Mouse (Mus musculus): ENCODE results near the gene Iqgap2. TPM values are rescaled to one million over a fixed set of nuclear protein-coding genes. Genes with fewer than 3 reads are reported as not detected.

Iqgap2 gene
- polyA plus RNA-seq, 1 experiment from 2014 or later, result 16.6 TPM

GRCm38 (mm10) chr13:95667260-95667659 is 224.5 kb downstream of the Iqgap2 start:
- Histone ChIP-seq H3K4me1 (no peaks in the 10 kb centered on the region), H3K9ac (no peak overlapping the region), H3K27ac (no peak overlapping the region), H3K36me3 (peaks cover 38% of the 10 kb centered on the region), H3K9me3 (no peaks in the 10 kb centered on the region; the same call in 1 of the 2 replicates), H3K4me2 (replicated peaks) (no peak overlapping the region), H3K27me3 (no peaks in the 10 kb centered on the region), H3K4me3 (no peak overlapping the region)
- WGBS, result 21% methylated on average over 7 of the region's 7 CpGs
- no peak for ATAC-seq (ENCODE audit: insufficient number of reproducible peaks, insufficient read depth, low FRiP score, low TSS enrichment)

- no peaks in the 10 kb centered on the region for H3K27me3 ChIP-seq
- H3K36me3 ChIP-seq, result peaks cover 34% of the 10 kb centered on the region
- WGBS, result 83% methylated on average over 13 of the region's 13 CpGs
- H3K4me3 ChIP-seq, result no peak overlapping the region
- H3K27ac ChIP-seq, result no peak overlapping the region
- ATAC-seq (ENCODE audit: insufficient number of reproducible peaks, insufficient read depth, low FRiP score, low TSS enrichment), result no peak
- no peak overlapping the region for H3K4me2 ChIP-seq (replicated peaks)
- no peaks in the 10 kb centered on the region; the same call in 1 of the 2 replicates for H3K9me3 ChIP-seq
- no peaks in the 10 kb centered on the region for H3K4me1 ChIP-seq
- H3K9ac ChIP-seq, result no peak overlapping the region
Observed at GRCm38 (mm10) chr13:95665644-95666356, 225.9 kb downstream of the Iqgap2 start.

- Histone ChIP-seq H3K27me3 (no peaks in the 10 kb centered on the region), H3K9ac (no peak overlapping the region), H3K9me3 (no peaks in the 10 kb centered on the region; the same call in 1 of the 2 replicates), H3K27ac (no peak overlapping the region), H3K4me2 (replicated peaks) (no peak overlapping the region), H3K4me1 (no peaks in the 10 kb centered on the region), H3K4me3 (no peak overlapping the region), H3K36me3 (peaks cover 27% of the 10 kb centered on the region)
- WGBS, result 96% methylated on average over 4 of the region's 4 CpGs
- no peak for ATAC-seq (ENCODE audit: insufficient number of reproducible peaks, insufficient read depth, low FRiP score, low TSS enrichment)
Observed at GRCm38 (mm10) chr13:95663834-95664233, 227.9 kb downstream of the Iqgap2 start.

- ATAC-seq (ENCODE audit: insufficient number of reproducible peaks, insufficient read depth, low FRiP score, low TSS enrichment), result no peak
- 80% methylated on average over 7 of the region's 7 CpGs for WGBS
- no peak overlapping the region for H3K4me3 ChIP-seq
- no peaks in the 10 kb centered on the region for H3K27me3 ChIP-seq
- peaks cover 4% of the 10 kb centered on the region; the same call in 1 of the 2 replicates for H3K4me1 ChIP-seq
- H3K4me2 ChIP-seq (replicated peaks), result no peak overlapping the region
- no peaks in the 10 kb centered on the region; the same call in 1 of the 2 replicates for H3K9me3 ChIP-seq
- H3K9ac ChIP-seq, result no peak overlapping the region
- no peak overlapping the region for H3K27ac ChIP-seq
- H3K36me3 ChIP-seq, result peaks cover 30% of the 10 kb centered on the region
Observed at GRCm38 (mm10) chr13:95659432-95659831, 232.3 kb downstream of the Iqgap2 start.

GRCm38 (mm10) chr13:95657171-95657570 is 234.6 kb downstream of the Iqgap2 start:
- H3K4me2 ChIP-seq (replicated peaks), result no peak overlapping the region
- H3K9ac ChIP-seq, result no peak overlapping the region
- H3K27ac ChIP-seq, result no peak overlapping the region
- ATAC-seq (ENCODE audit: insufficient number of reproducible peaks, insufficient read depth, low FRiP score, low TSS enrichment), result no peak
- H3K27me3 ChIP-seq, result no peaks in the 10 kb centered on the region
- peaks cover 4% of the 10 kb centered on the region; the same call in 1 of the 2 replicates for H3K4me1 ChIP-seq
- no peak overlapping the region for H3K4me3 ChIP-seq
- WGBS, result 55% methylated on average over 9 of the region's 9 CpGs
- peaks cover 17% of the 10 kb centered on the region for H3K36me3 ChIP-seq
- H3K9me3 ChIP-seq, result no peaks in the 10 kb centered on the region; the same call in 1 of the 2 replicates

GRCm38 (mm10) chr13:95655284-95655683 is 236.4 kb downstream of the Iqgap2 start:
- Histone ChIP-seq H3K27me3 (no peaks in the 10 kb centered on the region), H3K9me3 (no peaks in the 10 kb centered on the region), H3K36me3 (peaks cover 17% of the 10 kb centered on the region), H3K9ac (no peak overlapping the region), H3K4me1 (peaks cover 4% of the 10 kb centered on the region; the same call in 1 of the 2 replicates), H3K27ac (peak overlapping the region; percentile 50; the same call in 1 of the 2 replicates), H3K4me2 (replicated peaks) (no peak overlapping the region), H3K4me3 (no peak overlapping the region)
- 27% methylated on average over 9 of the region's 9 CpGs for WGBS
- ATAC-seq (ENCODE audit: insufficient number of reproducible peaks, insufficient read depth, low FRiP score, low TSS enrichment), result no peak

- no peak overlapping the region for H3K4me3 ChIP-seq
- H3K9ac ChIP-seq, result no peak overlapping the region
- 88% methylated on average over 4 of the region's 4 CpGs for WGBS
- H3K9me3 ChIP-seq, result no peaks in the 10 kb centered on the region
- H3K36me3 ChIP-seq, result 0 out of 2 replicates have a peak, but pooled peaks cover 8% of the 10 kb centered on the region
- H3K27me3 ChIP-seq, result no peaks in the 10 kb centered on the region
- ATAC-seq (ENCODE audit: insufficient number of reproducible peaks, insufficient read depth, low FRiP score, low TSS enrichment), result no peak
- H3K4me2 ChIP-seq (replicated peaks), result no peak overlapping the region
- H3K4me1 ChIP-seq, result peaks cover 4% of the 10 kb centered on the region; the same call in 1 of the 2 replicates
- no peak overlapping the region for H3K27ac ChIP-seq
Observed at GRCm38 (mm10) chr13:95653696-95654095, 238.0 kb downstream of the Iqgap2 start.

- Histone ChIP-seq H3K4me3 (no peak overlapping the region), H3K4me1 (peaks cover 8% of the 10 kb centered on the region; the same call in 1 of the 2 replicates), H3K9ac (no peak overlapping the region), H3K36me3 (no peaks in the 10 kb centered on the region), H3K27me3 (no peaks in the 10 kb centered on the region), H3K27ac (no peak overlapping the region), H3K4me2 (replicated peaks) (no peak overlapping the region), H3K9me3 (no peaks in the 10 kb centered on the region)
- ATAC-seq (ENCODE audit: insufficient number of reproducible peaks, insufficient read depth, low FRiP score, low TSS enrichment), result no peak
- WGBS, result 81% methylated on average over 7 of the region's 7 CpGs
Observed at GRCm38 (mm10) chr13:95651870-95652668, 239.7 kb downstream of the Iqgap2 start.

GRCm38 (mm10) chr13:95649941-95650340 is 241.8 kb downstream of the Iqgap2 start:
- no peak for ATAC-seq (ENCODE audit: insufficient number of reproducible peaks, insufficient read depth, low FRiP score, low TSS enrichment)
- no peaks in the 10 kb centered on the region for H3K9me3 ChIP-seq
- no peak overlapping the region for H3K4me3 ChIP-seq
- no peak overlapping the region for H3K4me2 ChIP-seq (replicated peaks)
- H3K9ac ChIP-seq, result no peak overlapping the region
- WGBS, result 89% methylated on average over 3 of the region's 3 CpGs
- peaks cover 7% of the 10 kb centered on the region; the same call in 1 of the 2 replicates for H3K4me1 ChIP-seq
- no peaks in the 10 kb centered on the region for H3K27me3 ChIP-seq
- H3K36me3 ChIP-seq, result peaks cover 5% of the 10 kb centered on the region
- H3K27ac ChIP-seq, result no peak overlapping the region

GRCm38 (mm10) chr13:95647248-95647647 is 244.5 kb downstream of the Iqgap2 start:
- peaks cover 19% of the 10 kb centered on the region; the same call in 1 of the 2 replicates for H3K4me1 ChIP-seq
- WGBS, result 54% methylated on average over 4 of the region's 4 CpGs
- 0 out of 2 replicates have a peak overlapping the region, but pooled peaks have one; percentile 25 for H3K27ac ChIP-seq
- H3K4me3 ChIP-seq, result no peak overlapping the region
- no peaks in the 10 kb centered on the region for H3K27me3 ChIP-seq
- ATAC-seq (ENCODE audit: insufficient number of reproducible peaks, insufficient read depth, low FRiP score, low TSS enrichment), result no peak
- H3K9me3 ChIP-seq, result no peaks in the 10 kb centered on the region
- no peak overlapping the region for H3K4me2 ChIP-seq (replicated peaks)
- H3K36me3 ChIP-seq, result peaks cover 5% of the 10 kb centered on the region
- H3K9ac ChIP-seq, result no peak overlapping the region

- H3K27me3 ChIP-seq, result no peaks in the 10 kb centered on the region
- H3K27ac ChIP-seq, result no peak overlapping the region
- 52% methylated on average over 9 of the region's 9 CpGs for WGBS
- peaks cover 5% of the 10 kb centered on the region for H3K36me3 ChIP-seq
- no peak overlapping the region for H3K9ac ChIP-seq
- peaks cover 20% of the 10 kb centered on the region; the same call in 1 of the 2 replicates for H3K4me1 ChIP-seq
- H3K4me3 ChIP-seq, result no peak overlapping the region
- no peak overlapping the region for H3K4me2 ChIP-seq (replicated peaks)
- H3K9me3 ChIP-seq, result no peaks in the 10 kb centered on the region
- ATAC-seq (ENCODE audit: insufficient number of reproducible peaks, insufficient read depth, low FRiP score, low TSS enrichment), result no peak
Observed at GRCm38 (mm10) chr13:95646687-95647111, 245.0 kb downstream of the Iqgap2 start.

Measured in embryonic facial prominence, embryonic 12.5 days (tissue).